Mouse (Mus musculus): Measurements from ENCODE around the gene Limch1.

Limch1 gene

GRCm38 (mm10) chr5:66786621-66787061, 41.0 kb downstream of the Limch1 start:
- DNase-seq: no peak

DNA sequence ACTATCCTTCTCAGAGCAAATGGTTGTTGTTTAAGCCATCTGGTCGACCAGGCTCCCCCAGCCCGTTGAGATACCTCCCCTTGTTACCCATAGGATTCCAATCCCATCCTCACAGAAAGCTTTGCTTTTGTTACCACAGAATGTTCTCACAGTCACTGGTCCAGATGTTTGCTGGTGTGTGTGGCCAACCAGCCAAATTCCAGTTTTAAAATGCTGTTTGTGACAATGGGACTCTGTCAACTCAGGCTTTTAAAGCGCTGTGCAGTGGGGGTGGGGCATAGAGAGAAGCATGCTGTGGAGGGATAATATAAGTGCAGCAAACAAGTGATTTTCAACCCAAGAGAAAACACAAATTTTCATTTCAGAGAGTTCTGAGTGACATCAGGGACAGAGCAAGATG, 43.4 kb downstream of the Limch1 start:
- no peak for DNase-seq

DNA sequence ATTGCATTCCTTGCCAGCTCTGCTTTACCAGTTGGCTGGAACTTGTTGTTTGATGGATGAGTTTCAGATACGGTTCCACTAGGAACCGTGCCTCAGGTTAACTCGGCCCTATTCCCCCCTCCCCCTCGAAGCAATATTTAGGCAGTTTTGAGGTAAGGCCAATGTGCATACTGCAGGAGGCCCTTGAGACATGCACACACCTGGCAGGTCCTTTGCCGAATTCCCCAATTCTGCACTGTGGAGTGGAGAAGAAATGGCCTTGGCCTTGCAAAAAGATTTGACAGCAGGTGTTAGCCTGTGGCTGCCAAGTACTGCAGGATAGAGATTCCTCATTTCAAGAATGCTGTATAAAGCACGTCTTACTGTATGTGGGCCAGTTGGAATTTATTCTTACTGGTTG, 45.5 kb downstream of the Limch1 start:
- no peak for DNase-seq

GRCm38 (mm10) chr5:66793251-66793650, 47.6 kb downstream of the Limch1 start:
- DNase-seq: no peak

GRCm38 (mm10) chr5:66797326-66797725, 51.7 kb downstream of the Limch1 start:
- DNase-seq: peak in 1 of 2 experiments; percentile 21

GRCm38 (mm10) chr5:66798135-66798534, 52.5 kb downstream of the Limch1 start:
- DNase-seq: no peak

- DNase-seq: peak; percentile 28 to 47
These were observed 53.0 kb downstream of the Limch1 start for GRCm38 (mm10) chr5:66798591-66799003.

GRCm38 (mm10) chr5:66800243-66800642, 54.6 kb downstream of the Limch1 start:
- peak in 1 of 2 experiments; percentile 9 for DNase-seq

DNA sequence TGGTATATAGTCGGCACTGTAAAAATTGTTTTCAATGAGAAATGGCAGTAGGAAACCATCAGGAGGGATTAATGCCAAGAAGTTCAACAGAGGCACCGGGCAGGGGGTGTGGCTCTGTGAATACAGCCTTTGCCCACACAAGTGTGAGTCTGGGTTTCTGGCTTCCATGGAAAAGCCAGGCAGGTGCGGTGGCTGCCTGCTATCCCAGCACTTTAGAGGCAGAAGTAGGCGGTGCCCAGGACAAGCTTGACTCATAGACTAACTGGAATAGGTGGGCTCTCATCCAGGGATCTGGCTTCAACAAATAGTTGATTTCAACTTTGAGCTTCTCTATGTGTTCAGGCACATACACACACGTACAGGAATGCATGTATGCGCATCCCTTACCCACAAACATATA, 55.4 kb downstream of the Limch1 start:
- no peak for DNase-seq

- DNase-seq: no peak
These were observed 56.6 kb downstream of the Limch1 start for GRCm38 (mm10) chr5:66802196-66802595.

GRCm38 (mm10) chr5:66806335-66806734, 60.7 kb downstream of the Limch1 start:
- no peak for DNase-seq

DNA sequence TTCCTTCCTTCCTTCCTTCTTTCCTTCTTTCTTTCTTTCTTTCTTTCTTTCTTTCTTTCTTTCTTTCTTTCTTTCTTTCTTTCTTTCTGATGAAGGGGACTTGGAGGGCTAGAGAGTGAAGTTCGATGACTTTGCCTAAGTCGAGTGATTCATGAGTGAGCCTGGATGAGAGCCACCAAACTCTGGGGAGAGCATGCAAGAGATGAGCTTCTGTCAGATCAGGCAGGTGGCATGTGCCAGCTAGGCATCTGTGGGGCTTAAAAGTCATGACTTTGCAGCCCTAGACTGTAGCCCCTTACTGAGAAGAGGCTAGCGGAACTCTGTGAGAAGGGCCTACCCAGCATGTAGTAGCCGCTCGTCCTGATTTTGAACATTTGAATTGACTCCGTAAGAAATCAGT, 62.1 kb downstream of the Limch1 start:
- no peak for DNase-seq

DNA sequence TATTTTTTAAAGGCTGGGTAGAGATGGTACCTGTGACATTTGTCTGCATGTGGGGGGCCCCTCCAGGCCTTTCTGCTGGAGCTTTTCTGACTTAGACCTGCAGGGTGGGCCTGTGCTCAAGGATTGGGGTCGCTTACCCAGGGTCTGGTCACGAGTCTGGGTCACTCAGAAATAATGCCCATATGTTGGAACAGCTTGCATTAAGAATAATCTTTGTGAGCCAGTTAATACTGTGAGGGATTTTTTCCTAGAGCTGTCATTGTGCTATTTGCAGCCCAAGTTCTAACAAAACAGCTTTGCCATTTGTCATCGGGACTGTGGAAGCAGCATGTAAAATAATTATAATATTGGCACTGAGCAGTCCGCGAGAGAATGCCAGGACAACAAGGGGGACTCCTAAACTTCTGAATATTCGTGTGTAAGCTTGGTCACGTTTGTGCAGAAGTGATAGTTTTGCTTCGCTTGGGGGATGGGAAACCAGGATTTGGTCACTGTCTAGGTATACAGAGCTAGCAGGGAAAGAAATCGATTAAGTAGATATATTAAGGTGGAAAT, 63.5 kb downstream of the Limch1 start:
- DNase-seq: no peak

DNA sequence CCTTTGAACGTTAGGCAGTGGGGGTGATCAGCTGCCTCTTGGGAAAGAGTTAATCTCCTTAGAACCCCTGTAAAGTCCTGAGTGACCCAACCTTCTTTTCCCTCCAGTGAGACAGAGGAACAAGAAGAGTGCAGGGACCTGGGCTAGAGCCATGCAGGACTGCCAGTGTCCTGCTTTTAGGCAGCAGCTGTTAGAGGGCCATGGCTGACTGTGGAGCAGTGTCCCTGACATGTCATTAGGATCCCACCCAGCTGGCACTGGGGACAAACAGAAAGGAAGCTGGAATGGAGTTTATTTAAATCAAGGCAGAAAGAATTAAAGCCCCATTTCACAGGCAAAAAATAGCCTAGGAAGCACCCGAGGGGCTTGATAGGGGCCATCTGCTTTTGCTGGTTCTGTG, 64.8 kb downstream of the Limch1 start:
- peak in 1 of 2 experiments; percentile 17 for DNase-seq

GRCm38 (mm10) chr5:66814674-66815073, 69.0 kb downstream of the Limch1 start:
- DNase-seq: no peak

GRCm38 (mm10) chr5:66815877-66816276, 70.2 kb downstream of the Limch1 start:
- DNase-seq: no peak

GRCm38 (mm10) chr5:66816751-66817150, 71.1 kb downstream of the Limch1 start:
- no peak for DNase-seq

GRCm38 (mm10) chr5:66817184-66817956, 71.7 kb downstream of the Limch1 start:
- DNase-seq: no peak

GRCm38 (mm10) chr5:66822500-66823205, 77.0 kb downstream of the Limch1 start:
- DNase-seq: no peak

- no peak for DNase-seq
These were observed 80.0 kb downstream of the Limch1 start for GRCm38 (mm10) chr5:66825586-66825985.

DNA sequence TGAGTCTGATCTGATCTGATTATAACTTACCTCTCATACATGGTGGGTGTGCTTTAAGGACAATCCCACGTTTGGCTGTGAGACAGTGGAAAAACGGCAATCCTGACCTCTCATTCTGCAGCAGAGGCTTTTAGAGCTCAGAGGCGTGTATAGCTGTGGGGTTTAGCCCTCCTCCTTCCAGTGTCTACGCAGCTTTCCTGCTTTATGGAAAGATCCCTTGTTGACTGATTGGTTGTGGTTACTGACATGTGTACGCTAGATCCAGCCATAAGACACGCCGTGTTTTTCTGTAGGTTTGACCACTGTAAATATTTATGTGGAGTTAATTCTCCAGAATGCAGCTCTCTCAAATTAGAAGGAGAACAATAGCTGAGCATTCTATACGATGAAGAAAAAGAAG, 81.2 kb downstream of the Limch1 start:
- DNase-seq: no peak

GRCm38 (mm10) chr5:66829505-66829904, 83.9 kb downstream of the Limch1 start:
- no peak for DNase-seq

GRCm38 (mm10) chr5:66830206-66830605, 84.6 kb downstream of the Limch1 start:
- no peak for DNase-seq

DNA sequence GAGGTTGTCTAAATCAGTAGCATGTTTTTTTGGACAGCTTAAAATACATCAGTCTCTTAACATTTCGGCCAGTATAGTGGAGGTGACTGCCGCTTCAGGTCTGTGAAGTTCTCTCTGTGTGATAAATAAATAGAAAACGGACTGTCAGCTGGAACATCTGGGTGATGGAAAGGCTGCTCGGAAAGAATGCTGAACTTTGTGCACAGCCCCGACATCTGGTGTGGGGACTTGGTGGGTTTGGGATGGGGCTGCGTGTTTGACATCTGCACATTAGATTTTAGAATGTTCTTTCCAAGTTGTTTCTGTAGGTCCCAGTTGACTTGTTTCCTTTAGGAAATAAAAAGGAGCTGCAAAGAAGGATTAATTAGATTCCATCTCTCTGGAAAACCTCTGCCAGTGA, 89.1 kb downstream of the Limch1 start:
- DNase-seq: no peak

All from kidney, postnatal 4 days (tissue).